Mouse (Mus musculus) B cell, adult 2 months (primary cell): ENCODE measurements around the gene Eapp.
A peak's percentile ranks its signal among the peaks of the same experiment; 100 is the strongest.
"Not testable (repeated sequence)": the region's sequence is repeated elsewhere in the genome, so short reads cannot be mapped to it uniquely, and the experiment has no call there.

Source experiments
- DNase-seq, 2 experiments: peaks; one replicate each; pipeline ENCODE4 v3.0.0; 2022

The Eapp gene

DNA sequence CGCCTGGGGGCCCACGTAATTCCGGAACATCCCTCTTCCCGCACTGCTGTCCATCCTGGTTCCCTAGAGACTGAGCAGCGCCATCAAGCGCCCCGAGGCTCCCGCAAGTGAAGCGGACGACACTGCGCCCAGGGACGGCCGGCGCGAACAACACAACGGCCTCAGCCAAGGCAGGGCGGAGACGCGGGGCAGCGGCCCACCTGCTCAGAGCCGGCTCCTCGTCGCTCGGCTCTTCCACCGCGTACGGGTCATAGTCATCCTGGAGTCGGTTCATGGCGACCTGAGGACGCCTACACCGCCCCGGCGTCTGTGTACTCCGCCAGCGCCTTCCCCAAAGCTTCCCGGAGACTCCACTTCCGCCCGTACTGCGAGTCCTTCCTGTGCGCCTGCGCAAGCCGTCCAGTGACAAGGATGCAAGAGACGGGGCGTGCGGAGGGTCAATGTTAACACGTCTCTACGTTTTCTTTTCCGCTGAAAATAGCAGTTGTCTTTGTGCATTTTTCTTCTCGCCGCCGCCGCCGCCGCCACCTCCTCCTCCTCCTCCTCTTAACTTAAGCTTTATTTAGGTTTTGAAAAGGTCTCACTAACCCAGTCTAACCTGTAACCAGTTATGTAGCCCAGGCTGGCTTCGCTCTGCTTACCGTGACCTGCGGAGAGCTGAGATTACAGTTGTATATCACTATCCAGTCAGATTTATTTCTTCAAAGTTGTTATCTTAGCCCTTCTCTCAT, at the start of gene Eapp:
Gene Eapp, minus strand, starts transcription at position 387 of the 731 bp plus-strand sequence.
- DNase-seq: peak; percentile 90 to 91

DNA sequence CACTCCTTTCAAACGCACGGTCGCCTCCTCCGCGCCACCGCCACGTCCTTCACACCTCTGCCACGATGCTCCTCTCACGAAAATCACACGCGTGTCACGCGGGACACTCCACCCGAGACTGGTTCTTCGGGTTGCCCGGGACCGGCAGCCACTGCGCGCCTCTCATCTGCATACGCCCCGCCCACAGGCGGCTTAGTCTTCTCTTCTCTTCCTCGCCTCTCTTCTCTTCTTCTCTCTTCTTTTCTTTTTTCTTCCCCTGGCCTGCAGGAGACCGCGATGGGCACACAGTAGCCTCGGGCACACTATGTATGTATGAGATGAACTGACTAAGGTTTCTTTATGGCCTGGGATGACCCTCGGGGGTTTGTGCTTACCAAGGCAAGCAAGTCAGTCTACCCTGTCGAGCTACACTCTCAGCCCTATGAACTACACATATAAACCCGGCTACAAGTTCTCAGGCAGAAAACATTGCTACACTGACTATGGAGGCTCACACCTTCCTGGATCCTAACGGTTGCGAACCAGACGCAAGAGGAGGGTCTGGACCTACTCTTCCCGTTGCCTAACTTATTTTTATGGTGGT, 43.1 kb upstream of the Eapp start:
- DNase-seq: peak; percentile 44 to 53

- not testable (repeated sequence) for DNase-seq
These were observed 42.4 kb upstream of the Eapp start for GRCm38 (mm10) chr12:54737891-54738660.

GRCm38 (mm10) chr12:54734307-54735131, 38.8 kb upstream of the Eapp start:
- peak; percentile 74 to 78 for DNase-seq

DNA sequence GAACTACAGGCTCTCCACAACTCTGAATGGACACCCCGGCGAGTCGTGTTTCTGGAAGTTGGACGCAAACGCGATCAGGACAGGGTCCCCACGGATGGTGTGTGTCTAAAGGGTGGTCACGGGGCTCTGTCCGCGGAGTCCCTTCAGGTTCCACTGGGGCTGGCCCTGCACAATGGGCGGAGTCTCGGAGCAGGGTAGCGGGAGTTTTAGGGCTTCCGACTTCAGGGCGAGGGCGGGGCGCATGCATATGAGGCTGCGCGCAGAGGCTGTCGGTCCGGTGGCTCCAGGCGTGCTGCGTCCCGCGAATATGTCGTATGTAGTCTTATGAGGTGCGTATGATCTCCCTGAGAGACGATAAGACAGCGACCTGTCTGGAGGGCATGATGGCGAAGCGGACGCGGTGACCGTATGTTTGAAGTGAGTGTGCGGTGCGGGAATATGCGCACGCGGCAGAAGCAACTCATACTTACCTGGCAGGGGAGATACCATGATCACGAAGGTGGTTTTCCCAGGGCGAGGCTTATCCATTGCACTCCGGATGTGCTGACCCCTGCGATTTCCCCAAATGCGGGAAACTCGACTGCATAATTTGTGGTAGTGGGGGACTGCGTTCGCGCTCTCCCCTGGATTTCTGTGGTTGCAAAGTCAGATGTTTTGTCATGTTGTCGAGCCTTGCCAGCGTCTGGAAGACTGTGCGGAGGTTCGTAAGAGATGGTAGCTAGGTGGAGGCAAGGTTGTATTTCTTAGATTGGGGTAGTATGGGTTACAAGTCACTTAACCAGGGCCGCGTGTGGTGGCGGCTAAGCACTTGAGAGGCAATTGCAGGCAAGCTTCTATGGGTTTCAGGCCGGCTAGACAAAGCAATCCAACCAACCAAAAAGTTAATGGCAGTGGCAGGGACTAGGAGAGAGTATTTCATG, 33.7 kb upstream of the Eapp start:
- not testable (repeated sequence) for DNase-seq

DNA sequence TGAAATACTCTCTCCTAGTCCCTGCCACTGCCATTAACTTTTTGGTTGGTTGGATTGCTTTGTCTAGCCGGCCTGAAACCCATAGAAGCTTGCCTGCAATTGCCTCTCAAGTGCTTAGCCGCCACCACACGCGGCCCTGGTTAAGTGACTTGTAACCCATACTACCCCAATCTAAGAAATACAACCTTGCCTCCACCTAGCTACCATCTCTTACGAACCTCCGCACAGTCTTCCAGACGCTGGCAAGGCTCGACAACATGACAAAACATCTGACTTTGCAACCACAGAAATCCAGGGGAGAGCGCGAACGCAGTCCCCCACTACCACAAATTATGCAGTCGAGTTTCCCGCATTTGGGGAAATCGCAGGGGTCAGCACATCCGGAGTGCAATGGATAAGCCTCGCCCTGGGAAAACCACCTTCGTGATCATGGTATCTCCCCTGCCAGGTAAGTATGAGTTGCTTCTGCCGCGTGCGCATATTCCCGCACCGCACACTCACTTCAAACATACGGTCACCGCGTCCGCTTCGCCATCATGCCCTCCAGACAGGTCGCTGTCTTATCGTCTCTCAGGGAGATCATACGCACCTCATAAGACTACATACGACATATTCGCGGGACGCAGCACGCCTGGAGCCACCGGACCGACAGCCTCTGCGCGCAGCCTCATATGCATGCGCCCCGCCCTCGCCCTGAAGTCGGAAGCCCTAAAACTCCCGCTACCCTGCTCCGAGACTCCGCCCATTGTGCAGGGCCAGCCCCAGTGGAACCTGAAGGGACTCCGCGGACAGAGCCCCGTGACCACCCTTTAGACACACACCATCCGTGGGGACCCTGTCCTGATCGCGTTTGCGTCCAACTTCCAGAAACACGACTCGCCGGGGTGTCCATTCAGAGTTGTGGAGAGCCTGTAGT, 23.4 kb upstream of the Eapp start:
- DNase-seq: not testable (repeated sequence)

- DNase-seq: not testable (repeated sequence)
These were observed 21.8 kb upstream of the Eapp start for GRCm38 (mm10) chr12:54717516-54717915.

DNA sequence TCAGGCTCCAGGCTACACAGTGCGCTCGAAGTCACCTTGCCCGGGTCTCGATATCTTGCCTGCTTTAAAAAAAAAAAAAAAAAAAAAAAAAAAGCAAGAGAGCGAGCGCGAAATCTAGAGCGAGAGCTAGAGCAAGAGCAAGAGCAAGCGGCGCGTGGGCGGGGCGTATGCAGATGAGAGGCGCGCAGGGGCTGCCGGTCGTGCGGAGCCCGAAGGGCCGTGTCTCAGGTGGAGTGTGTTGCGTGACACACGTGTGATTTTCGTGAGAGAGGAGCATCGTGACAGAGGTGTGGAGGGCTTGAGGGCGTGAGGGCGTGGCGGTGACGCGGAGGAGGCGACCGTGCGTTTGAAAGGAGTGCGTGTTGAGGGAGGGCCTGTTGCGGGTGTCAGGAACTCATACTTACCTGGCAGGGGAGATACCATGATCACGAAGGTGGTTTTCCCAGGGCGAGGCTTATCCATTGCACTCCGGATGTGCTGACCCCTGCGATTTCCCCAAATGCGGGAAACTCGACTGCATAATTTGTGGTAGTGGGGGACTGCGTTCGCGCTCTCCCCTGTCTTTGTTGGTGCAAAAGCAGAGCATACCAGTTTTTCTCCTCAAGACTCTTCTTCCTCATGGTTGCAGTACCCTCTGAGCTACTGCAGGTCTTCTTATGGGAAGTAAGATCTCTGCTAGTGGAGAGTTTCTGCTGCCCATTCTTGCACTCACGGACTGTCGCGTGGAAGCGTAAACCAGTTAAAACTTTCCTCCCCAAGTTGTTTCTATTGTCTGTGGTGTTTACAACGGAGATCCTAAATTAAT, 18.3 kb upstream of the Eapp start:
- DNase-seq: peak; percentile 78 to 79

DNA sequence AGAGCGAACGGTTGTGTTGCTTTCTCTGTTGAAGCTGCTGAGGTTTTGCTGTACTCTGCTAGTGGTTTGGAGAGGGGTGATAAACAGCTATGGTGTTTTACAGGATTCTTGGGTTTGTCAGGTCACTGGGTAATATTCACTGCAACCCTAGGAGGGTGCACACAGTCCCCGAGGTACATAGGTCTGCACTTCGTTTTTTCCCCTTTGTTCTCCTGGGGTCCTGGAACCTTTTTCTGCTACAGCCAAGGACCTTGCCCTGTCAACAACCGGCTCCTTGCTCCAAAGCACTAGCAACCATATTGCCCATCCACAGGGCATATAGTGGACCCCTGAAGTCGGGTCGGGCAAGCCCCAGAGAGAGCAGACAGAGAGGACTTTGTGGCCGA, 14.8 kb upstream of the Eapp start:
- peak; percentile 50 to 61 for DNase-seq

DNA sequence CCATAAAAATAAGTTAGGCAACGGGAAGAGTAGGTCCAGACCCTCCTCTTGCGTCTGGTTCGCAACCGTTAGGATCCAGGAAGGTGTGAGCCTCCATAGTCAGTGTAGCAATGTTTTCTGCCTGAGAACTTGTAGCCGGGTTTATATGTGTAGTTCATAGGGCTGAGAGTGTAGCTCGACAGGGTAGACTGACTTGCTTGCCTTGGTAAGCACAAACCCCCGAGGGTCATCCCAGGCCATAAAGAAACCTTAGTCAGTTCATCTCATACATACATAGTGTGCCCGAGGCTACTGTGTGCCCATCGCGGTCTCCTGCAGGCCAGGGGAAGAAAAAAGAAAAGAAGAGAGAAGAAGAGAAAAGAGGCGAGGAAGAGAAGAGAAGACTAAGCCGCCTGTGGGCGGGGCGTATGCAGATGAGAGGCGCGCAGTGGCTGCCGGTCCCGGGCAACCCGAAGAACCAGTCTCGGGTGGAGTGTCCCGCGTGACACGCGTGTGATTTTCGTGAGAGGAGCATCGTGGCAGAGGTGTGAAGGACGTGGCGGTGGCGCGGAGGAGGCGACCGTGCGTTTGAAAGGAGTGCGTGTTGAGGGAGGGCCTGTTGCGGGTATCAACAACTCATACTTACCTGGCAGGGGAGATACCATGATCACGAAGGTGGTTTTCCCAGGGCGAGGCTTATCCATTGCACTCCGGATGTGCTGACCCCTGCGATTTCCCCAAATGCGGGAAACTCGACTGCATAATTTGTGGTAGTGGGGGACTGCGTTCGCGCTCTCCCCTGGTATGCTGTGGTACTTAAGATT, 14.2 kb upstream of the Eapp start:
- peak in 1 of 2 experiments; percentile 21 for DNase-seq

DNA sequence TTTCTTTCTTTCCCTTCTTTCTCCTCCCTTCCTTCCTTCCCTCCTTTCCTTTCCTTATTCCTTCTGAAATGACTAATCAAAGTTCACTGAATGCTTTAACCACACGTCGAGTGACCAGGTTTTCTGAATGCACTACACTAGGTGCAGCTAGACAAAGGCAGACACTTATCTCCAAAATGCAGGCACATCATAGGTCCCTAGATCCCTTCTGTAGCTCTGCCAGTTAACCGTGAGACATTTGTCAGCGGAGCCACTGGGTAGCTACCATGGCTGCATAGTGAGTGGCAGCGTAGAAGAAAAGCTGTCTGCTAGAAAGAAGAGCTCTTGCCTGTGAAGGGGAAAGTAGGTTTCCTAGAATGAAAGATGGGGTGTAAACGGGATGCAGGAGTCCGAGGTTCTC, 3.7 kb upstream of the Eapp start:
- no peak for DNase-seq

GRCm38 (mm10) chr12:54697791-54698250, 2.1 kb upstream of the Eapp start:
- peak in 1 of 2 experiments; percentile 12 for DNase-seq

GRCm38 (mm10) chr12:54697003-54697597, 1.4 kb upstream of the Eapp start:
- peak; percentile 57 to 63 for DNase-seq

- peak; percentile 94 for DNase-seq
These were observed 725 bp upstream of the Eapp start for GRCm38 (mm10) chr12:54696242-54697002.

GRCm38 (mm10) chr12:54694847-54695510, 718 bp downstream of the Eapp start:
- no peak for DNase-seq

DNA sequence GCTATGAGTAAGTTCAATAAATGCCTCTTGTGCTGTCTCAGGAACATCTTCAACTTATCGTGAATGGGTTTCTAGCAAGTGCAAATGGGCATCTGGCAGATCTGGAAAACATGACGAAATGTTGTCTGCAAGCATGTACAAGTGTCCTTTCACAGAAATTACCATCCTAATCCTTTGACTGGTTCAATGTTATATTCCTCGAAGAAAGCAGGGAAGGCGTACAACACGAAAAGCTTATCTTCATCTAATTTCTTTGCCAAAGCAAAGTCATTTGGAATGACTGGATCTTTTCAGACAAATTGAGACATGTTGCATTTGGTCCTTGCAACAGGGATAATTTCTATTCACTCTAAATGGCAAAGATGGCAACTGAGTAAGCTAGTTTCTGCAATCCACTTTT, 6.6 kb downstream of the Eapp start:
- no peak for DNase-seq

DNA sequence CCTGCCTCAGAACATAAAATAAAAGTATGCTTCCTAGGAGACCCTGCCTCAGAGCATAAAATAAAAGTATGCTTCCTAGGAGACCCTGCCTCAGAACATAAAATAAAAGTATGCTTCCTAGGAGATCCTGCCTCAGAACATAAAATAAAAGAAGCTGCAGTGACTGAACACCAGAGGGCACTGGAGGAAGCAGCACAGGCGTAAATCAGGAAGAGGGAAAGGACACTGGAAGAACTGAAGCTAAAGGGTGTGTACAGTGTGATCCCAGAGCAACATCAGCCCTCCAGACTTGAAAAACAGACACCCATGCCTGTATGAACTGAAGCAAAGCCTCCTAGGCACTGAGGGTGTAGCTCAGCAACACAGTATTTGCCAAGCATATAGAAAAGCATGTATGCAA, 12.5 kb downstream of the Eapp start:
- DNase-seq: no peak
